Mouse (Mus musculus) adrenal gland, postnatal 25 days (tissue): ENCODE data around the gene Polr1e. TPM values are rescaled to one million over a fixed set of nuclear protein-coding genes. Genes with fewer than 3 reads are reported as not detected.
"Not testable (repeated sequence)": the region's sequence is repeated elsewhere in the genome, so short reads cannot be mapped to it uniquely, and the experiment has no call there.

Experiments
- DNase-seq: peaks from one replicate; pipeline ENCODE4 v3.0.0; 2021; ENCODE audit warnings: mixed read lengths
- long read RNA-seq: library from polyadenylated mRNA; stranded (forward); transcript quantifications from one replicate; pipeline ENCODE4 v2.0.0, GENCODE M21; 2021
- total RNA-seq: library from RNA; stranded (reverse); gene quantifications from 2 replicates; pipeline ENCODE4 v1.2.3, GENCODE M21; 2021

The Polr1e gene
- total RNA-seq = 13.1 and 14.3 TPM in 2 replicates
- long read RNA-seq, transcript Polr1e-204 (12 exons, 2,986 nt) = major isoform, 15 of 18 reads
- long read RNA-seq, partial matches to known transcripts = 0 of 18 reads
- long read RNA-seq, other reads (novel, unspliced or antisense) = 3 of 18 reads

GRCm38 (mm10) chr4:45018452-45018980, at the start of gene Polr1e:
TSS of gene Polr1e (plus strand) at chr4:45018583.
- peak; percentile 92 for DNase-seq

- DNase-seq = no peak
Measured at GRCm38 (mm10) chr4:44970056-44970455, 48.3 kb upstream of the Polr1e start.

- DNase-seq = peak; percentile 60
Measured at GRCm38 (mm10) chr4:44970612-44971110, 47.7 kb upstream of the Polr1e start.

GRCm38 (mm10) chr4:44973450-44973849, 44.9 kb upstream of the Polr1e start:
- peak; percentile 90 for DNase-seq

GRCm38 (mm10) chr4:44973871-44974270, 44.5 kb upstream of the Polr1e start:
- DNase-seq = no peak

- DNase-seq = no peak
Measured at GRCm38 (mm10) chr4:44974331-44974730, 44.1 kb upstream of the Polr1e start.

GRCm38 (mm10) chr4:44976026-44976615, 42.3 kb upstream of the Polr1e start:
- DNase-seq = no peak

GRCm38 (mm10) chr4:44976921-44977710, 41.3 kb upstream of the Polr1e start:
- DNase-seq = no peak

- no peak for DNase-seq
Measured at GRCm38 (mm10) chr4:44978175-44978574, 40.2 kb upstream of the Polr1e start.

- DNase-seq = peak; percentile 80
Measured at GRCm38 (mm10) chr4:44979794-44980338, 38.5 kb upstream of the Polr1e start.

GRCm38 (mm10) chr4:44981280-44981973, 37.0 kb upstream of the Polr1e start, which contains the start of gene Grhpr:
TSS of gene Grhpr (plus strand) at chr4:44981395.
- DNase-seq = peak; percentile 92

GRCm38 (mm10) chr4:44981974-44982287, 36.5 kb upstream of the Polr1e start:
- DNase-seq = no peak

- no peak for DNase-seq
Measured at GRCm38 (mm10) chr4:44982440-44983130, 35.8 kb upstream of the Polr1e start.

- peak; percentile 66 for DNase-seq
Measured at GRCm38 (mm10) chr4:44983131-44983740, 35.1 kb upstream of the Polr1e start.

- no peak for DNase-seq
Measured at GRCm38 (mm10) chr4:44990560-44990959, 27.8 kb upstream of the Polr1e start.

GRCm38 (mm10) chr4:44992330-44992729, 26.1 kb upstream of the Polr1e start:
- DNase-seq = not testable (repeated sequence)

GRCm38 (mm10) chr4:44993179-44993578, 25.2 kb upstream of the Polr1e start:
- DNase-seq = not testable (repeated sequence)

GRCm38 (mm10) chr4:44993847-44994246, 24.5 kb upstream of the Polr1e start:
- DNase-seq = no peak

GRCm38 (mm10) chr4:44994776-44995175, 23.6 kb upstream of the Polr1e start:
- DNase-seq = no peak

GRCm38 (mm10) chr4:44998071-44998470, 20.3 kb upstream of the Polr1e start:
- no peak for DNase-seq

GRCm38 (mm10) chr4:45000001-45000400, 18.4 kb upstream of the Polr1e start:
- DNase-seq = no peak
